Mouse (Mus musculus) heart, adult 2 months (tissue): ENCODE data around the gene Usb1.

Experiments used
- CTCF ChIP-seq: fragments of 200-600 bp; IDR thresholded peaks from 2 replicates; pipeline ENCODE4 v1.8.1; 2022; ENCODE audit warnings: antibody characterized with exemption, mild to moderate bottlenecking, moderate library complexity
- EP300 ChIP-seq: fragments of 200-500 bp; IDR thresholded peaks from 2 replicates; pipeline ENCODE4 v1.6.1; 2011; ENCODE audit warnings: low read depth, low read length, control low read depth; ENCODE audit not compliant: insufficient read depth
- POLR2A ChIP-seq: fragments of 200-500 bp; IDR thresholded peaks from 2 replicates; pipeline ENCODE4 v1.6.1; 2011; ENCODE audit warnings: mild to moderate bottlenecking, low read depth, low read length, control low read depth; ENCODE audit not compliant: insufficient read depth

- TF ChIP-seq CTCF (peak; percentile 58), POLR2A (no peak), EP300 (no peak)
Observed at GRCm38 (mm10) chr8:95344668-95345067, 12.6 kb downstream of the Usb1 start.
